Mouse (Mus musculus): Measurements from ENCODE around the gene Phkg1. TPM values are rescaled to one million over a fixed set of nuclear protein-coding genes. Genes with fewer than 3 reads are reported as not detected.

Phkg1 gene
- polyA plus RNA-seq, 1 experiment from 2014 or later = not detected

DNA sequence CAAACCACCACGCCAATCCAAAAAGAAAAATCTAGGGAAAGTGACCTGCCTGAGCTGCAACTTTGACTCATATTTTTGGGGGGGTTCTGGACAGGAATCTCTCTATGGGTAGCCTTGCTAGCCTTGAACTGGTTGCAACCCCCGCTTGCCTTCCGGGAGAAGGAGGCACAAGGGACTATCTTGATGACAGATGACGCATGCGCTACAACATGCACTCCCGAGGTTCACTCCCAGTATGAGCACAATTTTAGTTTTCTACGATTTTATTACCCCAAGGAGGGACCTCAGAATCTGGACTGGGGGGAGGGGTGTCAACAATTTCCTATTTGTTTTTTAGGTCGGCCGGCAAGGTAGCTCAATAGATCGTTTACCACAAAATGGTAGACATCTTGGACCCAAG is 12.1 kb downstream of the Phkg1 start:
- 47% methylated on average over 10 of the region's 10 CpGs for WGBS
- Histone ChIP-seq H3K36me3 (ENCODE audit: control insufficient read depth, insufficient read depth, low read length) (peaks cover 10% of the 10 kb centered on the region; the same call in 1 of the 2 replicates), H3K9ac (ENCODE audit: low read length) (peak overlapping the region; percentile 88), H3K27me3 (ENCODE audit: control insufficient read depth, insufficient read depth, low read length) (no peaks in the 10 kb centered on the region), H3K4me2 (ENCODE audit: low read depth) (peak overlapping the region; percentile 84), H3K27ac (ENCODE audit: low read depth, low read length) (no peak overlapping the region; the same call in 1 of the 2 replicates), H3K9me3 (ENCODE audit: control insufficient read depth, low read length) (no peaks in the 10 kb centered on the region), H3K4me1 (ENCODE audit: control insufficient read depth, insufficient read depth, low read length) (no peaks in the 10 kb centered on the region), H3K4me3 (ENCODE audit: low read depth, low read length) (peak overlapping the region; percentile 72)
- ATAC-seq (ENCODE audit: insufficient read depth, low FRiP score, low TSS enrichment) (no peak), DNase-seq (ENCODE audit: low spot score) (peak; percentile 30)

DNA sequence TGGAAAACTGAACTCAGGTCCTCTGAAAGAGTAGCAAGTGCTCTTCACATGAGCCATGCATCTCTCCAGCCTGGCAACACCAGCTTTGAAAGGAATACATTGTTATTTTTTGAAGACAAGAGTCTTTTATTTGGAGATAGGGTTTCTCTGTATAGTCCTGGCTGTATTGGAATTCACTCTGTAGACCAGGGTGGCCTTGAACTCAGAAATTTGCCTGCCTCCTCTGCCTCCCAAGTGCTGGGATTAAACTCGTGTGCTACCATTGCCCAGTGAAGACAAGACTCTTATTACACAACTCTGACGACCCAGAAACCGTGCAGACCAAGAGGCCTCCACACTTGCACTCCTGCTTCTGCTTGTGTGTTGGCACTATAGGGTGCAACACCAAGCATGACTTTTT is 18.5 kb downstream of the Phkg1 start:
- Histone ChIP-seq H3K4me3 (ENCODE audit: low read depth, low read length) (no peak overlapping the region), H3K4me2 (ENCODE audit: low read depth) (no peak overlapping the region), H3K36me3 (ENCODE audit: control insufficient read depth, insufficient read depth, low read length) (peaks cover 10% of the 10 kb centered on the region; the same call in 1 of the 2 replicates), H3K4me1 (ENCODE audit: control insufficient read depth, insufficient read depth, low read length) (no peaks in the 10 kb centered on the region), H3K27me3 (ENCODE audit: control insufficient read depth, insufficient read depth, low read length) (no peaks in the 10 kb centered on the region), H3K9me3 (ENCODE audit: control insufficient read depth, low read length) (no peaks in the 10 kb centered on the region), H3K9ac (ENCODE audit: low read length) (no peak overlapping the region), H3K27ac (ENCODE audit: low read depth, low read length) (no peak overlapping the region)
- no peak for ATAC-seq (ENCODE audit: insufficient read depth, low FRiP score, low TSS enrichment)
- DNase-seq (ENCODE audit: low spot score) = no peak
- 79% methylated on average over 3 of the region's 3 CpGs for WGBS

DNA sequence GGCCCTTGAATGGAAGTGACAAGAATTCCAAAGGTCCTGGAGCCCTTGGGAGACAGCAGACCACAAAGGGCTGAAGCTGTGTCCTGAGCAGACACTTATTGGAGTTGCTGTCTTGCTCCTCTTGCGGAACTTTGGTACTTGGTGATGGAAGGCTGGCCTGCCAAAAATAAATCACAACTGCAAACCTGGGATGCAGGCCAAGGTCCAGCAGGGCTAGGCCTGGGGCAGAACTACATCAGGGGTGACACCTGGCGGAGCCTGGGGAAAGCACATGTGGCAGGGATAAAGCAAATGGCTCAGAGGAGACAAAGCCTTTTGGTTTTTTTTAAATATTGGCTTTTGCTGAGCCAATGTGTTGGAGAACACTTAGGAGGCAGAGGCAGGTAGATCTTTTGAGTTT is 19.4 kb downstream of the Phkg1 start:
- no peak overlapping the region for H3K9ac ChIP-seq (ENCODE audit: low read length)
- 62% methylated on average over 2 of the region's 2 CpGs for WGBS
- peaks cover 10% of the 10 kb centered on the region; the same call in 1 of the 2 replicates for H3K36me3 ChIP-seq (ENCODE audit: control insufficient read depth, insufficient read depth, low read length)
- DNase-seq (ENCODE audit: low spot score) (no peak), ATAC-seq (ENCODE audit: insufficient read depth, low FRiP score, low TSS enrichment) (no peak)
- no peak overlapping the region for H3K4me2 ChIP-seq (ENCODE audit: low read depth)
- no peak overlapping the region for H3K4me3 ChIP-seq (ENCODE audit: low read depth, low read length)
- no peaks in the 10 kb centered on the region for H3K9me3 ChIP-seq (ENCODE audit: control insufficient read depth, low read length)
- H3K4me1 ChIP-seq (ENCODE audit: control insufficient read depth, insufficient read depth, low read length) = no peaks in the 10 kb centered on the region
- no peaks in the 10 kb centered on the region for H3K27me3 ChIP-seq (ENCODE audit: control insufficient read depth, insufficient read depth, low read length)
- H3K27ac ChIP-seq (ENCODE audit: low read depth, low read length) = no peak overlapping the region

DNA sequence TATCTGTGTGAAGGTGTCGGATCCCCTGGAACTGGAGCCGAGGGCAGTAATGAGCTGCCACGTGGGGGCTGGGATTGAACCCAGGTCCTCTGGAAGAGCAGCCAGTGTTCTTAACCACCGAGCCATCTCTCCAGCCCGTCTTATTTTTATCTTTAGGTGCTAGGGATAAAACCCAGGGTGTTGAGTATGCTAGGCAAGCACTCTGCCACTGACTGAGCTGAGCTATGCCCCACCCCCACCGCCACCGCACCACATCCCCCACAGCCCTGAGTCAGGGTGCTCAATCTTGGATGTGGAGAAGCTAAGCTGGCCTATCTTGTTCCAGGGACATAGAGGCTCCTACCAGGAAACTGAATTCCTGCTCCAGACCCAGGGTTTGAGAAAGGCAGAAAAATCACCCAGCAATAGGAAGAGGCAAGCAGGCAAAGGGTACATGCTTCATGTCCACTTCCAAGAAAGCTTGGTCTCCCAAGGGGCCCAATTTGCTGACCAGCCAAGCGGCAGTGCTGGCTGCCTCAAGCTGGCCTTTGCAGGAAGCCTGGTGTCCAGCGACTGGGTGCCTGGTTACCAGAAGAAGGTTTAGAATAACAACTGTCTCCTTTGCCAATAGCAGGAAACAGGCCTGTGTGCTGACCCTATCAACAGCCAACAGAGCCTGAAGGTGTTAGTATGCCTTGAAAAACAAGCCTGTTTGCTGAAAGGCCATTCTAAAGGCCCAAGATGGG is 20.5 kb downstream of the Phkg1 start:
- H3K9me3 ChIP-seq (ENCODE audit: control insufficient read depth, low read length) = no peaks in the 10 kb centered on the region
- no peaks in the 10 kb centered on the region for H3K27me3 ChIP-seq (ENCODE audit: control insufficient read depth, insufficient read depth, low read length)
- no peak overlapping the region for H3K4me3 ChIP-seq (ENCODE audit: low read depth, low read length)
- no peak for ATAC-seq (ENCODE audit: insufficient read depth, low FRiP score, low TSS enrichment)
- H3K9ac ChIP-seq (ENCODE audit: low read length) = no peak overlapping the region
- WGBS = 77% methylated on average over 9 of the region's 9 CpGs
- no peak overlapping the region for H3K4me2 ChIP-seq (ENCODE audit: low read depth)
- no peak for DNase-seq (ENCODE audit: low spot score)
- H3K4me1 ChIP-seq (ENCODE audit: control insufficient read depth, insufficient read depth, low read length) = no peaks in the 10 kb centered on the region
- H3K27ac ChIP-seq (ENCODE audit: low read depth, low read length) = no peak overlapping the region
- H3K36me3 ChIP-seq (ENCODE audit: control insufficient read depth, insufficient read depth, low read length) = peaks cover 5% of the 10 kb centered on the region; the same call in 1 of the 2 replicates

DNA sequence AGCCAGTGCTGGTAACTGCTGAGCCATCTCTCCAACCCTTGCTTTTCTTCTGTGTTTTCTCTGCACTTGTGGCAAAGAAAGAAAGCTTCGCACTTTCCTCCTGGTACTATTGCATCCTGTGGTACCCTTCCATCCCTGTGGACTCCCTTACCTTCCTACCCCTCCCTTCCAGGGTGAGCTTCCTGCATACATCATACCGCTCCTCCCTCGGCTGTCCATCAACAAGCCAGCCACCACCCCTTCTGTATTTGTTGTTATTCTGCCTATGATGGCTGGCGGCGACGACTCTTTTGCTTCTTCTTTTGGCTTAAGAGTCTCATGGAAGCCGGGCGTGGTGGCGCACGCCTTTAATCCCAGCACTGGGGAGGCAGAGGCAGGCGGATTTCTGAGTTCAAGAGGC is 23.3 kb downstream of the Phkg1 start:
- WGBS = 78% methylated on average over 11 of the region's 11 CpGs
- H3K36me3 ChIP-seq (ENCODE audit: control insufficient read depth, insufficient read depth, low read length) = no peaks in the 10 kb centered on the region
- no peak overlapping the region for H3K27ac ChIP-seq (ENCODE audit: low read depth, low read length)
- no peak overlapping the region for H3K4me3 ChIP-seq (ENCODE audit: low read depth, low read length)
- ATAC-seq (ENCODE audit: insufficient read depth, low FRiP score, low TSS enrichment) (no peak), DNase-seq (ENCODE audit: low spot score) (no peak)
- H3K9ac ChIP-seq (ENCODE audit: low read length) = no peak overlapping the region
- no peaks in the 10 kb centered on the region for H3K4me1 ChIP-seq (ENCODE audit: control insufficient read depth, insufficient read depth, low read length)
- no peaks in the 10 kb centered on the region for H3K9me3 ChIP-seq (ENCODE audit: control insufficient read depth, low read length)
- no peaks in the 10 kb centered on the region for H3K27me3 ChIP-seq (ENCODE audit: control insufficient read depth, insufficient read depth, low read length)
- no peak overlapping the region for H3K4me2 ChIP-seq (ENCODE audit: low read depth)

DNA sequence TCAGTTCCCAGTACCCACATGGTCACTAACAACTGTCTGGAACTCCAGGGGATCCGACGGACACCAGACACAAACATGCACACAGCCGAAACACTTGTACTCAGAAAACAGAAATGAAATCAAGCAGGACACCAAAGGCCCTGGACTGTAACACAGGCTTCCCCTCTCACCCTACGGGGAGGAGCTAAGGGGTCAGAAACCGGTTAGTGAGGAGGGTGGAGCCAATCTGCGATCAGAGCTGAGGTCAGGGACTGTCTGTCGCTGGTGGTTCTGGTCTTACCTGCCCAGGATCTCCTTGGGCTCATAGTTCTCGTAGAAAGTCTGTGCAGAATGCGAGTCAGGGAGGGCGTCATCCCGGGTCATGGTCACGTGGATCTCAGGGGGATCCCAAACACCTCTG is 24.4 kb downstream of the Phkg1 start:
- Histone ChIP-seq H3K9ac (ENCODE audit: low read length) (no peak overlapping the region), H3K27ac (ENCODE audit: low read depth, low read length) (no peak overlapping the region), H3K4me2 (ENCODE audit: low read depth) (no peak overlapping the region), H3K36me3 (ENCODE audit: control insufficient read depth, insufficient read depth, low read length) (no peaks in the 10 kb centered on the region), H3K9me3 (ENCODE audit: control insufficient read depth, low read length) (no peaks in the 10 kb centered on the region), H3K27me3 (ENCODE audit: control insufficient read depth, insufficient read depth, low read length) (no peaks in the 10 kb centered on the region), H3K4me1 (ENCODE audit: control insufficient read depth, insufficient read depth, low read length) (no peaks in the 10 kb centered on the region), H3K4me3 (ENCODE audit: low read depth, low read length) (no peak overlapping the region)
- no peak for ATAC-seq (ENCODE audit: insufficient read depth, low FRiP score, low TSS enrichment)
- no peak for DNase-seq (ENCODE audit: low spot score)
- WGBS = 86% methylated on average over 12 of the region's 12 CpGs

DNA sequence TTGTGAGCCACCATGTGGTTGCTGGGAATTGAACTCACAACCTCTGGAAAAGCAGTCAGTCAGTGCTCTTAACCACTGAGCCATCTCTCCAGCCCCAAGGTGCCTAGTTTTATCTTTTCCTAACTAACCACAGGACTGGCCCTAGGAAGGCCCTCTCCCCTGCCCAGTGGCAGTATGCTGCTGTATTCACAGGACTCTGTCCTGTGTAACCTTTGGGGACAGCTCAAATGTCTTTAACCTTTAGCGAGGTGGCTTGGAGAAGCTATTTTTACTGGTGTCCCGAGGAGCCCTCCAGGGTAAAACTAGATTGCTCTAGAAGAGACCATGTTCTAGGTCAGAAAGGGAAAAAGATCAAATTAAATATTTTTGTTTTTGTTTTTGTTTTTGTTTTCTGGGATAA is 27.1 kb downstream of the Phkg1 start:
- DNase-seq (ENCODE audit: low spot score) (no peak), ATAC-seq (ENCODE audit: insufficient read depth, low FRiP score, low TSS enrichment) (no peak)
- Histone ChIP-seq H3K4me1 (ENCODE audit: control insufficient read depth, insufficient read depth, low read length) (no peaks in the 10 kb centered on the region), H3K36me3 (ENCODE audit: control insufficient read depth, insufficient read depth, low read length) (no peaks in the 10 kb centered on the region), H3K4me2 (ENCODE audit: low read depth) (no peak overlapping the region), H3K27me3 (ENCODE audit: control insufficient read depth, insufficient read depth, low read length) (no peaks in the 10 kb centered on the region), H3K9ac (ENCODE audit: low read length) (no peak overlapping the region), H3K4me3 (ENCODE audit: low read depth, low read length) (no peak overlapping the region), H3K27ac (ENCODE audit: low read depth, low read length) (no peak overlapping the region), H3K9me3 (ENCODE audit: control insufficient read depth, low read length) (no peaks in the 10 kb centered on the region)
- WGBS = 88% methylated on average over 2 of the region's 2 CpGs

DNA sequence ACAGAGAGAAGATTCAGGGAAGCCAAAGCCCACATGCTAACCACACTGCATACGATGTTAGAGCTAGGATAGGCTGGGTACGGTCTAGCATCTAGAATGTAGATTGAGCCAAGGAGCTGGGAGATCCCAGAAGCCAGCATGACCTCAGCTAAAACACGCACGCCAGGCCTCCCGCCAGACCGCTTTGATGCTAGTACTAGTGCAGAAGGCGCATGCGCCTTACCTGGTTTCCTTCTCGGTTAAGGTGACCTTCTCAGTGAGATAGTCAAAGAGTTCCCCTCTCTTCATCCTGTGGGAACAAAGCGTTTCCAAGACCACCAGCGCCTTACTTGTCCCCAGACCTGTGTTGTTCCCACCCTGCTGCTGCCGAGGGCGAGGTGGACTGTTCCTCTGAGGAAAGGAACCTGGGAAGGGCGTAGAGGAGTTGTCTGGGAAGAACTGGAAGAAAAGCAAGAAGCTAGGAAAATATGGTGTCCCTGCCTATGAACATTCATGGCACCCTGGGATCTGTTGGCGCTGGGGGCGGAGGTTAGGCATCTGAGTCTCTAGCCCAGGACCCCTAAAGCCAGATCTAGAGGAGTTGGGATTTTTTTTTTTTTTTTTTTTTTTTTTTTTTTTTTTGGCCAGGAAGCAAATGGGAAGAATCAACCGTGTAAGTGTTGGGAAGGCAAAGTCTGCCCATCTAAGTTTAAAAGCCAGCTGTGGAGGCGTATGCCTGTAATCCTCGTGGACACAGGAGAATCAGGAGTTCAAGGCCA is 28.9 kb downstream of the Phkg1 start:
- Histone ChIP-seq H3K27me3 (ENCODE audit: control insufficient read depth, insufficient read depth, low read length) (no peaks in the 10 kb centered on the region), H3K9ac (ENCODE audit: low read length) (no peak overlapping the region), H3K4me3 (ENCODE audit: low read depth, low read length) (no peak overlapping the region), H3K36me3 (ENCODE audit: control insufficient read depth, insufficient read depth, low read length) (no peaks in the 10 kb centered on the region), H3K4me1 (ENCODE audit: control insufficient read depth, insufficient read depth, low read length) (no peaks in the 10 kb centered on the region), H3K9me3 (ENCODE audit: control insufficient read depth, low read length) (no peaks in the 10 kb centered on the region), H3K27ac (ENCODE audit: low read depth, low read length) (no peak overlapping the region), H3K4me2 (ENCODE audit: low read depth) (no peak overlapping the region)
- ATAC-seq (ENCODE audit: insufficient read depth, low FRiP score, low TSS enrichment) (no peak), DNase-seq (ENCODE audit: low spot score) (no peak)
- WGBS = 86% methylated on average over 19 of the region's 19 CpGs

DNA sequence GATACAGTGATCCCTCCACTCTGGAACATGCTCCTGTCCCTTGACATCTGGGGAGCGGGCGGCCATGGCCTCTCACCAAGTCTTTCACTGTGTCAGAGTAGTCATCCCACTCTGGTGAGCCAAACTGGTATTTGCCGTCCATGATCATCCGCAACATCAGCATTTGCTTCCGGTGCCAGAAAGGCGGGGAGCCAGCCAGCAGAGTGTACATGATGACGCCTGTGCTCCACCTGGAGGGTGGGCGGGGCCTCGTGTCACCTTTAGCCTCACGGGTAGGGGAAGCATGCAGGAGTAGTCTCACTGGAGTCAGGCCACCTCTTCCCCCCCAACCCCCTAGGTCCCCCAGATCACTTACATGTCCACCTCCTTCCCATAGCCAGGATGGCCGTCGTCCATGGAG is 32.5 kb downstream of the Phkg1 start:
- DNase-seq (ENCODE audit: low spot score) = no peak

More for the DNA sequence above, 32.5 kb downstream of the Phkg1 start:
- Histone ChIP-seq H3K9ac (ENCODE audit: low read length) (no peak overlapping the region), H3K9me3 (ENCODE audit: control insufficient read depth, low read length) (no peaks in the 10 kb centered on the region), H3K4me3 (ENCODE audit: low read depth, low read length) (no peak overlapping the region), H3K4me1 (ENCODE audit: control insufficient read depth, insufficient read depth, low read length) (no peaks in the 10 kb centered on the region), H3K4me2 (ENCODE audit: low read depth) (no peak overlapping the region), H3K27ac (ENCODE audit: low read depth, low read length) (no peak overlapping the region), H3K36me3 (ENCODE audit: control insufficient read depth, insufficient read depth, low read length) (peaks cover 2% of the 10 kb centered on the region; the same call in 1 of the 2 replicates), H3K27me3 (ENCODE audit: control insufficient read depth, insufficient read depth, low read length) (no peaks in the 10 kb centered on the region)
- WGBS = 85% methylated on average over 12 of the region's 12 CpGs
- no peak for ATAC-seq (ENCODE audit: insufficient read depth, low FRiP score, low TSS enrichment)

All from neural tube, embryonic 11.5 days (tissue).